Mouse (Mus musculus): ENCODE measurements around the gene Ppm1l. TPM values are rescaled to one million over a fixed set of nuclear protein-coding genes. Genes with fewer than 3 reads are reported as not detected.
A peak's percentile ranks its signal among the peaks of the same experiment; 100 is the strongest.
"Not testable (repeated sequence)": the region's sequence is repeated elsewhere in the genome, so short reads cannot be mapped to it uniquely, and the experiment has no call there.

The Ppm1l gene
- polyA plus RNA-seq, 1 experiment from 2014 or later: 9.6 TPM

GRCm38 (mm10) chr3:69391834-69392233 lies 75.2 kb downstream of the Ppm1l start:
- H3K4me3 ChIP-seq; H3K4me2 ChIP-seq; H3K4me1 ChIP-seq; H3K36me3 ChIP-seq; H3K27me3 ChIP-seq; H3K9me3 ChIP-seq; ATAC-seq (ENCODE audit: insufficient number of reproducible peaks, low FRiP score, low TSS enrichment, low read depth); H3K27ac ChIP-seq; H3K9ac ChIP-seq: not testable (repeated sequence)
- 33% methylated on average over 10 of the region's 10 CpGs for WGBS

GRCm38 (mm10) chr3:69392298-69392697 lies 75.6 kb downstream of the Ppm1l start:
- Histone ChIP-seq H3K27ac (no peak overlapping the region), H3K4me2 (no peak overlapping the region), H3K9me3 (no peaks in the 10 kb centered on the region), H3K36me3 (no peaks in the 10 kb centered on the region), H3K9ac (no peak overlapping the region), H3K27me3 (no peaks in the 10 kb centered on the region), H3K4me3 (no peak overlapping the region), H3K4me1 (peaks cover 5% of the 10 kb centered on the region; the same call in 1 of the 2 replicates)
- ATAC-seq (ENCODE audit: insufficient number of reproducible peaks, low FRiP score, low TSS enrichment, low read depth): no peak
- WGBS: 80% methylated on average over 5 of the region's 5 CpGs

- ATAC-seq (ENCODE audit: insufficient number of reproducible peaks, low FRiP score, low TSS enrichment, low read depth): no peak
- no peak overlapping the region for H3K4me3 ChIP-seq
Observed at GRCm38 (mm10) chr3:69393079-69393478, 76.4 kb downstream of the Ppm1l start.

GRCm38 (mm10) chr3:69393991-69394390 lies 77.3 kb downstream of the Ppm1l start:
- Histone ChIP-seq H3K27me3 (no peaks in the 10 kb centered on the region), H3K27ac (no peak overlapping the region), H3K4me1 (peaks cover 5% of the 10 kb centered on the region; the same call in 1 of the 2 replicates), H3K4me2 (no peak overlapping the region), H3K9ac (no peak overlapping the region), H3K4me3 (no peak overlapping the region), H3K9me3 (no peaks in the 10 kb centered on the region), H3K36me3 (no peaks in the 10 kb centered on the region)
- ATAC-seq (ENCODE audit: insufficient number of reproducible peaks, low FRiP score, low TSS enrichment, low read depth): no peak
- 63% methylated on average over 3 of the region's 3 CpGs for WGBS

More at GRCm38 (mm10) chr3:69393079-69393478, 76.4 kb downstream of the Ppm1l start:
- no peaks in the 10 kb centered on the region for H3K9me3 ChIP-seq
- H3K4me1 ChIP-seq: peaks cover 5% of the 10 kb centered on the region; the same call in 1 of the 2 replicates
- 66% methylated on average over 9 of the region's 9 CpGs for WGBS
- H3K27ac ChIP-seq: no peak overlapping the region
- H3K4me2 ChIP-seq: no peak overlapping the region
- H3K9ac ChIP-seq: no peak overlapping the region
- H3K36me3 ChIP-seq: no peaks in the 10 kb centered on the region
- no peaks in the 10 kb centered on the region for H3K27me3 ChIP-seq

- Histone ChIP-seq H3K27ac (no peak overlapping the region), H3K9me3 (no peaks in the 10 kb centered on the region), H3K9ac (no peak overlapping the region), H3K4me1 (peaks cover 5% of the 10 kb centered on the region; the same call in 1 of the 2 replicates), H3K4me3 (no peak overlapping the region), H3K27me3 (no peaks in the 10 kb centered on the region), H3K4me2 (no peak overlapping the region), H3K36me3 (no peaks in the 10 kb centered on the region)
- WGBS: 79% methylated on average over 5 of the region's 5 CpGs
- ATAC-seq (ENCODE audit: insufficient number of reproducible peaks, low FRiP score, low TSS enrichment, low read depth): no peak
Observed at GRCm38 (mm10) chr3:69395084-69395483, 78.4 kb downstream of the Ppm1l start.

- Histone ChIP-seq H3K36me3 (no peaks in the 10 kb centered on the region), H3K4me2 (no peak overlapping the region), H3K9ac (no peak overlapping the region), H3K27ac (no peak overlapping the region), H3K9me3 (no peaks in the 10 kb centered on the region), H3K4me1 (peaks cover 5% of the 10 kb centered on the region; the same call in 1 of the 2 replicates), H3K27me3 (no peaks in the 10 kb centered on the region), H3K4me3 (no peak overlapping the region)
- 57% methylated on average over 5 of the region's 5 CpGs for WGBS
- no peak for ATAC-seq (ENCODE audit: insufficient number of reproducible peaks, low FRiP score, low TSS enrichment, low read depth)
Observed at GRCm38 (mm10) chr3:69397733-69398132, 81.1 kb downstream of the Ppm1l start.

- Histone ChIP-seq H3K4me3 (no peak overlapping the region), H3K36me3 (no peaks in the 10 kb centered on the region), H3K27me3 (no peaks in the 10 kb centered on the region), H3K9ac (no peak overlapping the region), H3K9me3 (no peaks in the 10 kb centered on the region), H3K4me2 (no peak overlapping the region), H3K4me1 (no peaks in the 10 kb centered on the region), H3K27ac (0 out of 2 replicates have a peak overlapping the region, but pooled peaks have one; percentile 0)
- WGBS: 75% methylated on average over 6 of the region's 6 CpGs
- no peak for ATAC-seq (ENCODE audit: insufficient number of reproducible peaks, low FRiP score, low TSS enrichment, low read depth)
Observed at GRCm38 (mm10) chr3:69399336-69399735, 82.7 kb downstream of the Ppm1l start.

- H3K36me3 ChIP-seq: no peaks in the 10 kb centered on the region
- H3K27me3 ChIP-seq: no peaks in the 10 kb centered on the region
- no peak overlapping the region for H3K4me2 ChIP-seq
- H3K9ac ChIP-seq: no peak overlapping the region
- no peaks in the 10 kb centered on the region for H3K4me1 ChIP-seq
- no peak for ATAC-seq (ENCODE audit: insufficient number of reproducible peaks, low FRiP score, low TSS enrichment, low read depth)
- 71% methylated on average over 5 of the region's 5 CpGs for WGBS
- H3K4me3 ChIP-seq: no peak overlapping the region
- H3K9me3 ChIP-seq: no peaks in the 10 kb centered on the region
- H3K27ac ChIP-seq: no peak overlapping the region
Observed at GRCm38 (mm10) chr3:69403196-69403595, 86.5 kb downstream of the Ppm1l start.

- Histone ChIP-seq H3K9me3 (no peaks in the 10 kb centered on the region), H3K36me3 (no peaks in the 10 kb centered on the region), H3K9ac (no peak overlapping the region), H3K4me2 (no peak overlapping the region), H3K4me1 (peaks cover 5% of the 10 kb centered on the region; the same call in 1 of the 2 replicates), H3K4me3 (no peak overlapping the region), H3K27me3 (no peaks in the 10 kb centered on the region), H3K27ac (no peak overlapping the region)
- no peak for ATAC-seq (ENCODE audit: insufficient number of reproducible peaks, low FRiP score, low TSS enrichment, low read depth)
- WGBS: 90% methylated on average over 5 of the region's 5 CpGs
Observed at GRCm38 (mm10) chr3:69406210-69406895, 89.7 kb downstream of the Ppm1l start.

GRCm38 (mm10) chr3:69408064-69408463 lies 91.4 kb downstream of the Ppm1l start:
- no peak overlapping the region for H3K9ac ChIP-seq
- H3K9me3 ChIP-seq: no peaks in the 10 kb centered on the region
- peaks cover 5% of the 10 kb centered on the region; the same call in 1 of the 2 replicates for H3K4me1 ChIP-seq
- H3K4me3 ChIP-seq: no peak overlapping the region
- H3K27ac ChIP-seq: no peak overlapping the region
- H3K27me3 ChIP-seq: no peaks in the 10 kb centered on the region
- H3K36me3 ChIP-seq: no peaks in the 10 kb centered on the region
- 90% methylated on average over 3 of the region's 3 CpGs for WGBS
- ATAC-seq (ENCODE audit: insufficient number of reproducible peaks, low FRiP score, low TSS enrichment, low read depth): no peak
- no peak overlapping the region for H3K4me2 ChIP-seq

GRCm38 (mm10) chr3:69416112-69416511 lies 99.5 kb downstream of the Ppm1l start:
- ATAC-seq (ENCODE audit: insufficient number of reproducible peaks, low FRiP score, low TSS enrichment, low read depth): no peak
- no peaks in the 10 kb centered on the region; the same call in 1 of the 2 replicates for H3K4me1 ChIP-seq
- no peak overlapping the region for H3K27ac ChIP-seq
- no peak overlapping the region for H3K4me2 ChIP-seq
- H3K9ac ChIP-seq: no peak overlapping the region
- no peaks in the 10 kb centered on the region for H3K9me3 ChIP-seq
- 72% methylated on average over 6 of the region's 6 CpGs for WGBS
- H3K4me3 ChIP-seq: no peak overlapping the region
- no peaks in the 10 kb centered on the region for H3K27me3 ChIP-seq
- H3K36me3 ChIP-seq: no peaks in the 10 kb centered on the region

- H3K4me1 ChIP-seq: peaks cover 9% of the 10 kb centered on the region; the same call in 1 of the 2 replicates
- no peak overlapping the region for H3K4me3 ChIP-seq
- H3K27me3 ChIP-seq: no peaks in the 10 kb centered on the region
- H3K9me3 ChIP-seq: no peaks in the 10 kb centered on the region
- no peak for ATAC-seq (ENCODE audit: insufficient number of reproducible peaks, low FRiP score, low TSS enrichment, low read depth)
- no peaks in the 10 kb centered on the region for H3K36me3 ChIP-seq
- WGBS: 32% methylated on average over 3 of the region's 3 CpGs
- H3K27ac ChIP-seq: no peak overlapping the region
- H3K4me2 ChIP-seq: no peak overlapping the region
- no peak overlapping the region for H3K9ac ChIP-seq
Observed at GRCm38 (mm10) chr3:69422741-69423140, 106.1 kb downstream of the Ppm1l start.
